ENCODE assay signal across 8 mouse cellular contexts in the genomic region with DNA sequence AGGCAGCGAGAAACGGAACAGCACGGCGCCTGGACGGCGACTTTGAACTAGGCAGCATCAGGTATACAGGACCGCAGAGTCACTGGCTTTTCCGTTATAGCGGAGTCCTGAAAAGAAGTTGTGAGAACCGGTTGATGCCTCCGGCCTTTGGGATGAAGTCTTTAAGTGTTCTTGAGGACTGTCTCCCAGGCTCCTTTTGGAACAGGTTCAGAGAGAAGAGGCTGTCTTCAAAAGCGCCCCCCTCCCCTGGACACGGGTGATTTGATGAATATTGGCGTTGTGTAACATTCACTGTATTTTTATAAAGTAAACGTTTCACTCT. TPM values are rescaled to one million over a fixed set of nuclear protein-coding genes. Genes with fewer than 3 reads are reported as not detected.
DNase-seq lines count a peak whose midpoint lies in the region; ATAC-seq and TF ChIP-seq lines count a peak whose summit lies in the region.

No protein-coding gene starts in this region.

- H3K9ac ChIP-seq in heart, embryonic 14.5 days (ENCODE audit: low read length): peak overlapping the region; percentile 68; the same call in 1 of the 2 replicates
- H3K9ac ChIP-seq in heart, embryonic 16.5 days (ENCODE audit: low read length): peak overlapping the region; percentile 72

- peak overlapping the region; percentile 50 to 57 for H3K4me3 ChIP-seq in heart, embryonic 14.5 days (ENCODE audit: control insufficient read depth in 1 of 2, insufficient read depth in 1 of 2, low read depth in 1 of 2, low read length in 2 of 2)
- peak overlapping the region; percentile 65 for H3K4me3 ChIP-seq in bone marrow, adult 2 months (replicated peaks; ENCODE audit: control insufficient read depth, low read depth, low read length)
- peak overlapping the region; percentile 68 for H3K4me3 ChIP-seq in heart, embryonic 16.5 days (ENCODE audit: low read length)
- peak overlapping the region; percentile 93 for H3K4me3 ChIP-seq in megakaryocyte, embryonic 14.5 days (replicated peaks)

- peaks cover 17% of the 10 kb centered on the region for H3K27me3 ChIP-seq in heart, embryonic 14.5 days (ENCODE audit: control insufficient read depth, insufficient read depth, low read length)
- H3K27me3 ChIP-seq in heart, embryonic 16.5 days (ENCODE audit: control insufficient read depth, insufficient read depth, low read length): no peaks in the 10 kb centered on the region; the same call in 1 of the 2 replicates
- peaks cover 12% of the 10 kb centered on the region for H3K27me3 ChIP-seq in megakaryocyte, embryonic 14.5 days (replicated peaks)

- 9% methylated on average over 15 of the region's 15 CpGs for WGBS in heart, embryonic 14.5 days
- WGBS in bone marrow, adult 2 months: under 1% methylated on average over 15 of the region's 15 CpGs
- 9% methylated on average over 15 of the region's 15 CpGs for WGBS in heart, embryonic 16.5 days

- no peak overlapping the region for H3K27ac ChIP-seq in heart, embryonic 14.5 days (replicated peaks in 1 of 2; ENCODE audit: control insufficient read depth in 1 of 2, insufficient read depth in 1 of 2, low read depth in 2 of 2, low read length in 2 of 2)
- peak overlapping the region; percentile 95 for H3K27ac ChIP-seq in bone marrow, adult 2 months (ENCODE audit: control insufficient read depth, insufficient read depth, low read depth, low read length, poor library complexity)
- H3K27ac ChIP-seq in heart, embryonic 16.5 days (ENCODE audit: low read length): no peak overlapping the region

- peak; percentile 30; the same call in 1 of the 2 replicates for TF ChIP-seq POLR2A in bone marrow, adult 2 months (IDR thresholded peaks at IDR 0.05; ENCODE audit: borderline replicate concordance, control insufficient read depth, low read depth, low read length)

- DNase-seq in heart, adult 9 months (ENCODE audit: low spot score in 2 of 2): no peak
- no peak for DNase-seq in embryo, embryonic 10 days (ENCODE audit: low spot score)
- no peak for DNase-seq in gastrocnemius, postnatal 10 days
- DNase-seq in gastrocnemius, postnatal 25 days: no peak

- H3K4me2 ChIP-seq in heart, embryonic 14.5 days (ENCODE audit: low read length): peak overlapping the region; percentile 94
- H3K4me2 ChIP-seq in heart, embryonic 16.5 days (ENCODE audit: low read depth, low read length): peak overlapping the region; percentile 95

- H3K4me1 ChIP-seq in heart, embryonic 14.5 days (ENCODE audit: control insufficient read depth in 2 of 2, insufficient read depth in 2 of 2, low read length in 2 of 2): peaks cover 2 to 7% of the 10 kb centered on the region in 2 experiments; a peak in 3 of 4 replicates
- H3K4me1 ChIP-seq in bone marrow, adult 2 months (ENCODE audit: control insufficient read depth, insufficient read depth, low read length): no peaks in the 10 kb centered on the region; the same call in 1 of the 2 replicates
- peaks cover 9% of the 10 kb centered on the region for H3K4me1 ChIP-seq in heart, embryonic 16.5 days (ENCODE audit: control insufficient read depth, insufficient read depth, low read length)
- H3K4me1 ChIP-seq in megakaryocyte, embryonic 14.5 days: peaks cover 23% of the 10 kb centered on the region

- H3K36me3 ChIP-seq in heart, embryonic 14.5 days (ENCODE audit: control insufficient read depth, insufficient read depth, low read length): no peaks in the 10 kb centered on the region
- no peaks in the 10 kb centered on the region for H3K36me3 ChIP-seq in heart, embryonic 16.5 days (ENCODE audit: control insufficient read depth, insufficient read depth)
- no peaks in the 10 kb centered on the region for H3K36me3 ChIP-seq in megakaryocyte, embryonic 14.5 days (replicated peaks; ENCODE audit: low read length)

- ATAC-seq in heart, embryonic 14.5 days (ENCODE audit: insufficient number of reproducible peaks, insufficient read depth, low FRiP score, low read depth): no peak
- ATAC-seq in heart, embryonic 16.5 days (replicated peaks; ENCODE audit: extremely low read depth, insufficient read depth, low FRiP score): no peak

- no peak for TF ChIP-seq CTCF in bone marrow, adult 2 months (IDR thresholded peaks at IDR 0.05; ENCODE audit: control insufficient read depth, insufficient read depth, low read length)

- H3K9me3 ChIP-seq in heart, embryonic 14.5 days (ENCODE audit: control insufficient read depth, low read length): 0 out of 2 replicates have a peak, but pooled peaks cover 7% of the 10 kb centered on the region
- H3K9me3 ChIP-seq in heart, embryonic 16.5 days (replicated peaks; ENCODE audit: control insufficient read depth, low read length): no peaks in the 10 kb centered on the region; the same call in 1 of the 2 replicates
- peaks cover 11% of the 10 kb centered on the region for H3K9me3 ChIP-seq in megakaryocyte, embryonic 14.5 days

RNA-seq across cellular contexts. Expression of gene Abcb4, which starts 0.5 kb away (rescaled TPM):
- polyA plus RNA-seq in heart, embryonic 14.5 days (2014; fragmentation: Nextera tagmentation; extraction: Ambion mirVana): 0.42 and 0.59 TPM in 2 replicates
- polyA plus RNA-seq in bone marrow, adult 2 months (2011; ENCODE audit: insufficient read depth, insufficient read length, low replicate concordance, missing spikeins): 57.4 and 61.3 TPM in 2 replicates
- 0.14 and 0.38 TPM in 2 replicates for polyA plus RNA-seq in heart, embryonic 16.5 days (2015; fragmentation: Nextera tagmentation; extraction: Ambion mirVana)
- polyA plus RNA-seq in megakaryocyte, embryonic 14.5 days (2012; ENCODE audit: insufficient read depth, low replicate concordance): 2.2 TPM in 1 of 2 replicates, not detected in the other
- total RNA-seq in gastrocnemius, postnatal 10 days (2021): 10 to 100 TPM; 11.9 to 14.7 TPM
- 10 to 100 TPM; 56.1 to 63.5 TPM for total RNA-seq in gastrocnemius, postnatal 25 days (2021)

Comparison
In these comparisons a context has a peak if more than half of its experiments do, and no peak if none do; other contexts are left out.
1. RNA of gene Abcb4, which starts 0.5 kb away (polyA plus RNA-seq): 57.4 to 61.3 TPM in bone marrow, adult 2 months; 2.2 TPM in megakaryocyte, embryonic 14.5 days, 0.42 to 0.59 TPM in heart, embryonic 14.5 days and 0.14 to 0.38 TPM in heart, embryonic 16.5 days; every median in the first group is over 10 times any median in the second.
2. Peak in every context shown above with its lines, with median percentiles within 50 percentile points of each other: H3K4me3 ChIP-seq.